Mouse (Mus musculus) left cerebral cortex, postnatal 36 days (tissue): ENCODE measurements around the gene Stk10. TPM values are rescaled to one million over a fixed set of nuclear protein-coding genes. Genes with fewer than 3 reads are reported as not detected.
A peak's percentile ranks its signal among the peaks of the same experiment; 100 is the strongest.

Experiments
- DNase-seq, 2 experiments: peaks; one replicate each; pipeline ENCODE4 v3.0.0; 2021 to 2022; ENCODE audit warnings: low spot score in 2 of 2, mixed read lengths in 1 of 2
- intact Hi-C: fragments of 180-260 bp; cut with DNase I; formaldehyde crosslinking; loops from one replicate; pipeline ENCODE4 v1.15.1; 2025
- total RNA-seq, 2 experiments: library from RNA; stranded (reverse); gene quantifications; 2 replicates each; pipeline ENCODE4 v1.2.3; 2021

The Stk10 gene
- total RNA-seq, 2 experiments from 2014 or later: 6.7 to 8.7 TPM

- intact Hi-C loops: loop anchor here (1.0 to 10.0 kb wide), 3 partner anchors 56 to 243 kb away; partner anchors contain the start of genes Efcab9 and Sh3pxd2b
- peak; percentile 45 to 51 for DNase-seq
Measured at GRCm38 (mm10) chr11:32588090-32588891, 55.2 kb downstream of the Stk10 start.

- intact Hi-C loops: loop anchor here (1.0 to 10.0 kb wide), 3 partner anchors 57 to 244 kb away; partner anchors contain the start of genes Efcab9 and Sh3pxd2b
- no peak for DNase-seq
Measured at GRCm38 (mm10) chr11:32588892-32589172, 55.7 kb downstream of the Stk10 start.

GRCm38 (mm10) chr11:32589201-32589600 lies 56.1 kb downstream of the Stk10 start:
- intact Hi-C loops: loop anchor here (2.0 to 10.0 kb wide), 2 partner anchors 138 to 244 kb away; partner anchors contain the start of gene Sh3pxd2b
- no peak for DNase-seq

- DNase-seq: no peak
- intact Hi-C loops: loop anchor here (2.0 to 10.0 kb wide), 3 partner anchors 139 to 395 kb away; partner anchors contain the start of gene Sh3pxd2b
Measured at GRCm38 (mm10) chr11:32589791-32590190, 56.7 kb downstream of the Stk10 start.

GRCm38 (mm10) chr11:32590205-32590604 lies 57.1 kb downstream of the Stk10 start:
- no peak for DNase-seq
- intact Hi-C loops: loop anchor here (10.0 kb wide), 1 partner anchor 395 kb away; no protein-coding TSS in a partner anchor

DNA sequence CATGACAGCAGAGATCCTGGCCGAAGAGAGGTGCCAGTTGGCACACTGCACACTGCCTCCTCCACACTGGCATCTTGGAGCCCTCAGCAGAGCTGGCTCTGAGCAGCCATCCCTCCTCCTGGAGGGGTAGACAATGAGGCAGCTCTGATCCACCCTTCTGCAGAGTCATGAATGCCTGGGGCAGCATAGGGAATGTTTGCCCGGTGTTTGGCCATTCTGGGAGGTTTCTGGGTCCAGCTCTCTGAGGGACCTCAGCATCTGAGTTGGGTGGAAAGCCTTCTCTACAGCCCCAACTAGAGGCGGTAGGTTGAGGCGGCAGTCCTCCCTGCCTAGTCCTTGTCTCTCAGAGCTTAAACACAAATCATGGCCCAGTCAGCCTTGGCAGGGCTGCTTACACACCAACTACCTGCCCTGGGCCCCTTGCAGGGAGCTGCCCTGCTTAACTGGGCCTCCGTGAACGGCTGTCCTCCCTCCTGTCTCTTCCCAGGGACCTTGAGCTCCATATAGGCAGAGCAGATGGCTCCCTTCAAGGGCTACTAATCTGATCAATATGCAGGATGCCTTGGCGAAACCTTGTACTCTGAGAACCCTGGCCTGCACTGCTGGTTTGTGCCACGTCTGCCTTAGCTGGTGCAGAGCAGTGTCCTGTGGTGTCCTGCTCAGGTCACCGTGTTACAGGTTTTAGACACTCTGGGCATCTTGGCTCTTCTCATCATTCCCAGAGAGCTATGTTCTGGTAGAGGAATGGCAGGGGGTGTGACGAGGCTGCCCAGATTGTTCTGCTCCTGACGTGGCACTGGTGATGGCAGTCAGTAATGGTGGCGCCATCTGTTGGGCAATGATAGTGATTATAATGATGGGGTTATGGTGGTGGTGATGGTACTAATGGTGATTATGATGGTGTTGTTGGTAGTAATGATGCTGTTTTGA lies 59.1 kb downstream of the Stk10 start:
- DNase-seq: no peak
- intact Hi-C loops: loop anchor here (10.0 kb wide), 1 partner anchor 397 kb away; no protein-coding TSS in a partner anchor

DNA sequence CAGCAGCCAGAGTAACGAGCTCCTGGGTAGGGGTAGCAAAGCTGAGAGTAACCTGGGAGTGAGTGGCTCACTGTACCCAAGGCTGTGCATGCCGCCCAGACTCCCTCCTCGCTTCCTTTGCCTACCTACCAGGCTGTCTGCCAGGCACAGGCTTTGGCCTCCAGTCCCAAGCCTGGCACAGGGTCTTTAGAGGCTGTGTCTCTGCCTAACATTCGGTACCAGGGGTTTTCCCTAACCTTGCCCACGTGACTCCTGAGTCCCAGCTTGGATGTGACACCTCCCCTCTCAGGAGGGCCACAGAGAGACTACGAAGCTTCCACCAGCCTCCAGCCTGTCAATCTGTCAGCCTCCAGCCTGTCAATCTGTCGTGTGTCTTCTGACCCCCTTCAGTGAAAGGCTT lies 60.0 kb downstream of the Stk10 start:
- intact Hi-C loops: loop anchor here (10.0 kb wide), 1 partner anchor 398 kb away; no protein-coding TSS in a partner anchor
- no peak for DNase-seq

GRCm38 (mm10) chr11:32594122-32594521 lies 61.0 kb downstream of the Stk10 start:
- intact Hi-C loops: loop anchor here (10.0 kb wide), 1 partner anchor 399 kb away; no protein-coding TSS in a partner anchor
- no peak for DNase-seq

- intact Hi-C loops: no loop called here
Measured at GRCm38 (mm10) chr11:32600371-32600770, 67.3 kb downstream of the Stk10 start.

DNA sequence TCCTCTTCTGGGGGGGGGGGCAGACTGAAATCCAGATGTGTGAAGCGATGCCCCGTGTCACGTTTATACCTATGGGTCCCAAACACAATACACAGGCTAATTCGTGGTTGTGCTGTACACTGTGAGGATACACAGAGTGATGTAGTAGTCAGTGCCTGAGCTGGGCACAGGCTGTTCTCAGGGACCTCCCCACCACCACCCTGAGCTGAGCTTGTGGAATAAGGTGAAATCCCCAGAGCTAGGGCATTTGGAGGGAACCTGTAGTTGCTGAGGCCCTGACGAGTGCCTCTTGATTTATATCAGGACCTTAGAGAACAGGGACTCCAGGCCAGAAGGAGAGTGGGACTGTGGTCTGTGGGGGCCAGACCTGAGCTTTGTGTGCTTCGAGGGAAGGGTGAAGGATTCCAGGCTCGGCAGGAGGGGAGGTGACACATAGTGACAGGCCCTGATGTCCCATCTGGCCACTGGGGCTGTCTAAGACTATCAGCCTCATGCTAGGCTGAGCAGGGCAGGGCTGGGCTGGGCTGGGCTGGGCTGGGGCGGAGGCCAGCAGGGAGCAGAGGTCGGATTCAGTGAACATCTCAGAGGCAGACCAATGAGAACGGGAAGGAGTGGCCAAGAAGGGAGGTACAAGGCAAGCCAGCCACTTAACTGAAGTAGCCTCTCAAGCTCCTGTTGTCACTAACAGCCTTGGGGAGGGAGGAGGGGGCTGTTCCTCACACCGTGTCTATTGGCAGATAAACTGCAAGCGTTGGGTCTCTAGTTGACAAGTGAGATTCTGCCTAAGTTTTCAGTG lies 68.6 kb downstream of the Stk10 start:
- intact Hi-C loops: no loop called here
- no peak for DNase-seq

More at GRCm38 (mm10) chr11:32600371-32600770, 67.3 kb downstream of the Stk10 start:
- DNase-seq: no peak

DNA sequence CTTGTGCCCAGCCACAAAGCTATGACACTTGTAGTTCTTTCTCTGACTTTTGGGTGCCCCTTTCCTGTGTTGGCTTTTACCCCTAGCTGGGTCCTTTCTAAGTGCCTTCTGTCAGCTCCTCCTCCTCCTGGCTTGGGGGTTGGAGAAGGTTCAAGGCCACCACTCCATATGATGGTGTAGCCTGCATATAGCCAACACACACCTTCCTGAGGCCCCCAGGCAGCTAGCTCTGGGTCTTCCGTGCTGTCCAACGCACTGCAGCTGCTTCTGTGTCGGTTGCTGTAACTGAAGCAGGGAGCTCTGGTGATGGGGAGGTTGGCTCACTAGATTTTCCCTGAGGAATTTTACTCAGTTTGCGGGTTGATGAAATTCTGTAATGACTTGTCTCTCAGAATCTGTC lies 71.6 kb downstream of the Stk10 start:
- intact Hi-C loops: no loop called here
- DNase-seq: no peak

DNA sequence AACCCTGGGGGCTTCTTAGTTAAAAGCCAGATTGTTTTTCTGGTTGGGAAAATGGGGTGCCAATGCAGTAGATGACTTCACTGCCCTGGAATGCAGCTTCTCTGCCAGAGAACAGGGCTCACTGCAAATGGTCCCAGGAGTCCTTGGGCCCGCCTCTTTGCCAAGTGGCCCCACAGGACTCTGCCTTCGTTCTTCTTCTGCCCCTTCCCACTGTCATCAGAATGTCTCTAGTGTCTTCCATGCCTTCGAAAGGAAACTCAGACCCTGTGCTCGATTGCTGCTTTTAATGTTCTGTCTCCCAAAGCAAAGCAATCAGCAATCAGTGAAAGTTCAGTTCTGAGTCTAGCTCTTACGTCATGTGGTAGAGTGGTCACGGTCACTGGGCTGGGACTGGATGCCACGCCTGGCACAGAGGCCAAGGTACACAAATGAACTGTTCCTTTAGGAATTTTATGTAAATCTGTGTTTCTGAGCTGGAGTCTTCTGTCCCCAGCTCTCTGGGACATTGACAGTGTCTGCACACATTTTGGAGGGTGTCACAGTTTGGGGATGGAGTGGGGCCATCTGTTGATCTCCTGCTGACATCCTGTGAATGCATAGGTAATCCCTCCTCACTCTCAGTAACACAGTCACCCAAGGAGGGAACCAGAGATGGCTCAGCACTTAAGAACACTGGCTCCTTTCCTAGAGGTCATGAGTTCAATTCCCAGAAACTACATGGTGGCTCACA lies 72.2 kb downstream of the Stk10 start:
- DNase-seq: no peak
- intact Hi-C loops: no loop called here

DNA sequence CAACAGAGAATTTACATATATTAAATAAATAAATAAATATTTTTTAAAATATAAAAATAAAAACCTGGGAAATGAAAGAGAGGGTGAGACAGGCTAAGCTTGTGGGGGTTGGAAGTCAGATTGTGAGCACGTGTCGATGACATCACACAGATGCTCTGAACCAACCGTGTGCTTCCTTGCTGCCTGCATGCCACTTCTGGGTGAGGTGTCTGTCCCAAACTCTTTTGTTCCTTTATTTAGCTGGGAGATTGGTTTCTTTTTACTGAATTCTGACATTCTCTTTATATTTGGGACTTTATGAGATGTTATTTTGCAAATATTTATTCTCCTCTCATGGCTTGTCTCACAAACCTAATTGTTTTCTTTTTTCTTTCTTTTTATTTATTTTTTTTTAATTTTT lies 72.8 kb downstream of the Stk10 start:
- no peak for DNase-seq
- intact Hi-C loops: no loop called here

- DNase-seq: no peak
- intact Hi-C loops: no loop called here
Measured at GRCm38 (mm10) chr11:32607319-32607718, 74.2 kb downstream of the Stk10 start.

DNA sequence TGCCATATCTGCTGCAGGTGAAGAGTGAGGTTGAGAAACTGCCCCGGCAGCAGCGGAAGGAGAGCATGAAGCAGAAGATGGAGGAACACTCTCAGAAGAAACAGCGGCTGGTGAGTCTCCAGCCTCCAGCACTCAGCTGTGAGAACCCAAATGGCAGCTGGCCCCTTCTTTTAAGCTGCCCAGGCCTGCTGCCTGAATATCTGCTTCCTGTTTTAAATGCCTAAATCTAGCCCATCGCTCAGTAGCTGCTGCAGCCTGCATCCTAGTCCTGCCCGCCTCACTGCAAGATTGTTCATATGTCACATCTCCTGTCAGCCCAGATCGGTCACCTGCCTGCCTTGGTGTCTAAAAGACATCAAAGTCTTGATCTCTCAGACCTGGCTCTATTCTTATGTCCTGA lies 77.5 kb downstream of the Stk10 start:
- DNase-seq: no peak
- intact Hi-C loops: no loop called here

GRCm38 (mm10) chr11:32612304-32612703 lies 79.2 kb downstream of the Stk10 start:
- intact Hi-C loops: no loop called here
- no peak for DNase-seq

DNA sequence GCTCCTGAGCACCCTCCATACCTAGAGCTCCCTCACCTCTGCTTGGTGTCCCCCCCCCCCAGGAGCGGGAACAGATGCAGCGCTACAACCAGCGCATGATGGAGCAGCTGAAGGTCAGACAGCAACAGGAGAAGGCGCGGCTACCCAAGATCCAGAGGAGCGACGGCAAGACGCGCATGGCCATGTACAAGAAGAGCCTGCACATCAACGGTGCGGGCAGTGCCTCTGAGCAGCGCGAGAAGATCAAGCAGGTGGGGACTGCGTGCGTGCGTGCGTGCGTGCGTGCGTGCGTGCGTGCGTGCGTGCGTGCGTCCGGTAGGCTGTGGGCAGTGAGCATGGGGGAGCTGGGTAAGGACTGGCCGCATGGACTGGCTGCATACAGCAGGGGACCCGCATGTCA lies 81.4 kb downstream of the Stk10 start:
- no peak for DNase-seq
- intact Hi-C loops: no loop called here

- DNase-seq: no peak
- intact Hi-C loops: no loop called here
Measured at GRCm38 (mm10) chr11:32615561-32615960, 82.5 kb downstream of the Stk10 start.

- no peak for DNase-seq
- intact Hi-C loops: no loop called here
Measured at GRCm38 (mm10) chr11:32616091-32616490, 83.0 kb downstream of the Stk10 start.
